Mouse (Mus musculus) stomach, postnatal 0 days (tissue): ENCODE measurements around the gene Ptpa. TPM values are rescaled to one million over a fixed set of nuclear protein-coding genes. Genes with fewer than 3 reads are reported as not detected.

Source experiments
- ATAC-seq: fragments of 200-750 bp; cut with Nextera tagmentation; 2 replicates; pipeline ENCODE4 v1.8.0; 2017; ENCODE audit not compliant: low FRiP score, low TSS enrichment
- DNase-seq: peaks from one replicate; pipeline ENCODE4 v3.0.0-alpha.2; 2016; ENCODE audit warnings: low spot score
- H3K27ac ChIP-seq: fragments of 300-500 bp; sonication (generic); replicated peaks from 2 replicates; pipeline ENCODE4 v1.5.1; 2014; ENCODE audit warnings: mild to moderate bottlenecking, control low read depth
- H3K27me3 ChIP-seq: fragments of 300-500 bp; sonication (generic); 2 replicates; pipeline ENCODE4 v1.6.1; 2014; ENCODE audit warnings: low read length; ENCODE audit not compliant: control insufficient read depth, insufficient read depth
- H3K36me3 ChIP-seq: fragments of 300-500 bp; sonication (generic); 2 replicates; pipeline ENCODE4 v1.6.1; 2014; ENCODE audit warnings: low read length, mixed read lengths; ENCODE audit not compliant: control insufficient read depth, insufficient read depth
- H3K4me1 ChIP-seq: fragments of 300-500 bp; sonication (generic); replicated peaks from 2 replicates; pipeline ENCODE4 v1.6.1; 2014; ENCODE audit warnings: antibody characterized with exemption; ENCODE audit not compliant: control insufficient read depth, insufficient read depth
- H3K4me2 ChIP-seq: fragments of 300-500 bp; sonication (generic); replicated peaks from 2 replicates; pipeline ENCODE4 v1.6.1; 2014; ENCODE audit warnings: low read depth, mild to moderate bottlenecking, control low read depth, moderate library complexity
- H3K4me3 ChIP-seq: fragments of 300-500 bp; sonication (generic); 2 replicates; pipeline ENCODE4 v1.5.1; 2014; ENCODE audit warnings: low read depth, low read length, control low read depth
- H3K9ac ChIP-seq: fragments of 300-500 bp; sonication (generic); 2 replicates; pipeline ENCODE4 v1.6.1; 2014; ENCODE audit warnings: mild to moderate bottlenecking, low read length, control low read depth, mixed read lengths
- H3K9me3 ChIP-seq: fragments of 300-500 bp; sonication (generic); 2 replicates; pipeline ENCODE4 v1.6.1; 2016; ENCODE audit warnings: low read length; ENCODE audit not compliant: control insufficient read depth
- CTCF ChIP-seq: IDR thresholded peaks from 2 replicates; pipeline ENCODE4 v1.5.1; 2016; ENCODE audit warnings: antibody characterized with exemption, low read depth, mild to moderate bottlenecking, moderate library complexity
- EP300 ChIP-seq: optimal IDR thresholded peaks from 2 replicates; pipeline ENCODE3; 2016; ENCODE audit warnings: antibody characterized with exemption
- WGBS: fragments of 180-500 bp; shearing (Covaris S2); extraction: QIAGEN DNeasy Blood & Tissue Kit; methylation state at CpG from one replicate; pipeline ENCODE4 v1.1.7; 2014; 5-methylcytosine and 5-hydroxymethylcytosine counted together
- polyA plus RNA-seq: library from polyadenylated mRNA; unstranded; fragments of >200 nt; fragmentation: Nextera tagmentation; extraction: Ambion mirVana; gene quantifications from 2 replicates; pipeline ENCODE4 v1.2.1, GENCODE M21; 2015

Gene Ptpa
- polyA plus RNA-seq, 1 experiment from 2014 or later, result 76.6 TPM

DNA sequence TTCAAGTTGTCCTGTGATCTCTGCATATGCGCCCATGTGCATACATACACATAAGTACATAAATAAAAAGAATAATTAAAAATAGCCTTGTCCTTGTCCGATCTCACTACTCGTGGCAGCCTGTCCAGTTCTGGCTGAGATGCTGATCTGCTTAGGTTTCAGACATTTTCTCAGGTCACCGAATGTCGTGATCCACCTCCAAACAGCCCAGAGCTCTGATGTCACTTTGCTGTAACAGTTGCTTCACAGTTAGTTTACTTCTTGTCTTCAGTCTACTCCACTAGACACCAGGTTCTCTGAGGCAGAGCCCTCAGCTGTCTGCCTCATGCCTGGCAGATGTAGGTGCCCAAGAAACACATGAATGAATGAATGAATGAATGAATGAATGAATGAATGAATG lies 48.6 kb downstream of the Ptpa start:
- H3K27me3 ChIP-seq, result no peaks in the 10 kb centered on the region
- no peak overlapping the region for H3K9ac ChIP-seq

DNA sequence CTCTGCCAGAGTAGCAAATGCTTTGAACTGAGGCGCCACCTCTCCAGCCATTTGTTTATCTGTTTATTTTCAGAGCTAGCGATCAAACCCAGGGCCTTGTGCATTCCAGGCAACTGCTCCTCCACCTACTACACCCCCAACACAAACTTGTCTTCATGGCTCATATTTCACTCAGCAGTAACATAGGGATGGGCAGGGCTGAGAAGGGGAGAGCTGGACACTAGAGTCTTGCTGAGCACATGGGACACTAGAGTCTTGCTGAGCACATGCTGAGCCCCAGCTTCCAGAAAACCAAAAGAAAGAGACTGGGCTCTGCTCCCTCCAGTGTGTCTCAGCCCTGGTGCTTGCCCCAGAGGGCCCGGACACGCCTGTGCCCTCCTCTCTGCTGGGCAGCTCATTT lies 50.9 kb downstream of the Ptpa start:
- DNase-seq (no peak), ATAC-seq (no peak)
- Histone ChIP-seq H3K4me2 (no peak overlapping the region), H3K4me1 (no peaks in the 10 kb centered on the region; the same call in none of the 2 replicates), H3K4me3 (no peak overlapping the region), H3K27me3 (no peaks in the 10 kb centered on the region), H3K36me3 (no peaks in the 10 kb centered on the region), H3K9ac (no peak overlapping the region), H3K9me3 (no peaks in the 10 kb centered on the region), H3K27ac (no peak overlapping the region)
- 46% methylated on average over 4 of the region's 4 CpGs for WGBS
- TF ChIP-seq CTCF (no peak), EP300 (no peak)

More for the DNA sequence above, 48.6 kb downstream of the Ptpa start:
- WGBS, result 34% methylated on average over 5 of the region's 5 CpGs
- DNase-seq, result no peak
- Histone ChIP-seq H3K4me1 (no peaks in the 10 kb centered on the region; the same call in none of the 2 replicates), H3K4me3 (peak overlapping the region; percentile 13), H3K27ac (peak overlapping the region; percentile 13), H3K9me3 (no peaks in the 10 kb centered on the region), H3K4me2 (peak overlapping the region; percentile 57), H3K36me3 (no peaks in the 10 kb centered on the region)
- TF ChIP-seq CTCF (no peak), EP300 (no peak)
- peak; percentile 1; the same call in 1 of the 2 replicates for ATAC-seq

DNA sequence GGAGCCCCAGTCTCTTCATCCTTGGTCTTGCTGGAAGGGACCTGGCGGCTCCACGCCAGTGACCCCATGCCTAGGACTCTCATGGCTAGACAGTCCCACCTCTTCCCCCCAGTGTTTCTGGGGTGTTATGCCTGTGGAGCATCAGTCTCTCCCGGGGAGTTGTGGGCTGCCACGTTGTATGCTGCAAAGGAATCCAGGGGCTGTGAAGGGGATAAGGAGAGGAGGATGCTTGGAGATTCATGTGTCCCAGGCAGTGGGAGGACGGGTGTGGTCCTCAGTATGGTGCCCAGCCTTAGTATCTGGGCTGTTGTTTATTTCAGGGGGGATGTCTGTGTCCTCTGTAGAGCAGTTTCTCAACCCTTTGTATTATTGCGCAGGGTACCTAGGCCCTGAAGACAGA lies 53.2 kb downstream of the Ptpa start:
- no peak for TF ChIP-seq EP300
- TF ChIP-seq CTCF, result no peak
- no peaks in the 10 kb centered on the region for H3K9me3 ChIP-seq
- H3K4me2 ChIP-seq, result peak overlapping the region; percentile 92
- DNase-seq (no peak), ATAC-seq (no peak)
- H3K27me3 ChIP-seq, result no peaks in the 10 kb centered on the region
- no peak overlapping the region for H3K27ac ChIP-seq
- WGBS, result 66% methylated on average over 6 of the region's 6 CpGs
- no peak overlapping the region for H3K4me3 ChIP-seq
- H3K4me1 ChIP-seq, result no peaks in the 10 kb centered on the region
- no peaks in the 10 kb centered on the region for H3K36me3 ChIP-seq
- H3K9ac ChIP-seq, result peak overlapping the region; percentile 31

DNA sequence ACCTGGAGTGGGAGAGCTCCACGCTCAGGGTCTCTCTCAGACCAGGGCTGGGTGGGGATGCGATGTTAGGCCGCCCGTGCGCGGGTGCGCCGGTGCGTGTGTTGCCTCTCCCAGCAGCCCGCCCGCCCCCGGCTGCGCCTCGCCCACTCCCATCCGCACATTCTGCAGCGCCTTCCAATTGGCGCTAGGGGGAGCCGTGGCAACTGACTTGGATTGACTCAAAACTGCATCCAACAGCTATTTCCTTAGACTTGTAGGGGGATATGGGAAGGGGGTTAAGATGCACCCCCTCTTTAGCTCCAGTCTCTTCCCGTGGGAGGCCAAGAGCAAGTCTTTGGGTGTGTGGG lies 53.9 kb downstream of the Ptpa start:
- WGBS, result 0% methylated on average over 17 of the region's 19 CpGs
- H3K4me2 ChIP-seq, result peak overlapping the region; percentile 92
- no peak for TF ChIP-seq EP300
- peak; percentile 86 for TF ChIP-seq CTCF
- H3K9ac ChIP-seq, result peak overlapping the region; percentile 76
- no peaks in the 10 kb centered on the region for H3K36me3 ChIP-seq
- H3K4me3 ChIP-seq, result peak overlapping the region; percentile 47
- peaks cover 4% of the 10 kb centered on the region; the same call in 1 of the 2 replicates for H3K4me1 ChIP-seq
- no peaks in the 10 kb centered on the region for H3K9me3 ChIP-seq
- ATAC-seq (peak; percentile 19), DNase-seq (peak; percentile 86)
- peak overlapping the region; percentile 94 for H3K27ac ChIP-seq
- H3K27me3 ChIP-seq, result no peaks in the 10 kb centered on the region

DNA sequence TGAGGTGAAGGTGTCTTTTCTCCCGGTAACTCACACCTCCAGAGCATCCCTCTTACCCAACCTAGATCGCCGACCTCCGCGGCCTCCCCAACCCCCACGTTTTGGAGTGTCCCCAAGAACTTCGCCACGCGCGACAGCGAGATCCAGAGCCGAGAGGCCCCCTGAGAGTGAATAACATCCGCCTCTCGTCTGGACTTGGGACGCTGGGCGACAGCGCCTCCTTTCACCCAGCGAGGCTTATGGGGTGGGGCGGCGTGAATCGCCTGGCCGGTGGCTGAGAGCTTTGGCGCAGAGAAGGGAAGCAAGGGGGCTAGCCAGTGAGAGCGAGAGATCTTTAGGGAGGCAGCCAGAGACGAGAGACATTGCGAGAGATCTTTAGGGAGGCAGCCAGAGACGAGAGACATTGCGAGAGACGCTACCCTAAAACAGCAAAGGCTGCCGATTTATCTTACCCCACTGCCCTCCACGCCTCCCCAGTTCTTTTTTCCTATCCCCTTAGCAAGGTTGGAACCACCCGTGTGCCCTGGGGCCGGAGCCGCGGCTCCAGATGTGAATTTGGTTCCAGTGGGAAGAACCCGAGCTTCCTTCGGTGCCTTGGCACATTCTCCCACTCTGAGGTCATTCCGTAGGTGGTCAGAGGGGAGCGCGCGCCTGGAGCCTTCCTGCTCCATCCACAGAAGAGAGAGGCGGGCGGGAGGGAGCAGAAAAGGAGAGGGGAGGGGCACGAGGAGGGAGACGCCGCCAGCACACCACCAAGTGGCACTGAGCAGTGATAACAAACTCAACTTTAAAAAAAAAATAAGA lies 54.5 kb downstream of the Ptpa start:
- H3K4me3 ChIP-seq, result peak overlapping the region; percentile 47
- H3K4me1 ChIP-seq, result peaks cover 4% of the 10 kb centered on the region; the same call in 1 of the 2 replicates
- no peaks in the 10 kb centered on the region for H3K36me3 ChIP-seq
- peak overlapping the region; percentile 94 for H3K27ac ChIP-seq
- H3K4me2 ChIP-seq, result peak overlapping the region; percentile 92
- peak overlapping the region; percentile 76 for H3K9ac ChIP-seq
- H3K9me3 ChIP-seq, result no peaks in the 10 kb centered on the region
- peak; percentile 9; the same call in 1 of the 2 replicates for ATAC-seq
- WGBS, result under 1% methylated on average over 46 of the region's 46 CpGs
- peak; percentile 71 for DNase-seq
- no peaks in the 10 kb centered on the region for H3K27me3 ChIP-seq
- TF ChIP-seq EP300 (no peak), CTCF (peak; percentile 47)

DNA sequence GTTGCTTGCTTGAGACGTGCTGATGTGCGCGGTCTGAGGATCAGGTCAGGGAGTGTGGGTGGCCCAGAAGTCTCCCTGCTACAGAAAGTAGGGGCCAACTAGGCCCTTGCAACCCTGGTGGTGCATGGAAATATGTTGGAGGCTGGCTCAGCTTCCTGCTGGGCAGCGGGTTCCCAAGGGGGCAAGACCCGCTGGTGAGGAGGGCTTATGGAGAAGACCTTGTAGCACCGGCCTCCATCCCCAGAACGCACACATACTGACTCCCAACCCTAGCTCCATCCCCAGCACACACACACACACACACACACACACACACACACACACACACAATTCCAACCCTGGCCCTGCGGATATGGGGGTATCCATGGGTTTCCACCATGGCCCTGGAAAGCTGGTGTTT lies 55.2 kb downstream of the Ptpa start:
- Histone ChIP-seq H3K36me3 (no peaks in the 10 kb centered on the region), H3K4me3 (peak overlapping the region; percentile 47), H3K27ac (peak overlapping the region; percentile 94), H3K27me3 (no peaks in the 10 kb centered on the region), H3K4me1 (peaks cover 4% of the 10 kb centered on the region; the same call in 1 of the 2 replicates), H3K4me2 (peak overlapping the region; percentile 92), H3K9ac (no peak overlapping the region), H3K9me3 (no peaks in the 10 kb centered on the region)
- DNase-seq (no peak), ATAC-seq (no peak)
- WGBS, result 20% methylated on average over 8 of the region's 8 CpGs
- no peak for TF ChIP-seq CTCF
- TF ChIP-seq EP300, result no peak
